ENCODE assay signal across 8 mouse cellular contexts in genomic region chr11:109192673-109193557, GRCm38 (mm10). TPM values are rescaled to one million over a fixed set of nuclear protein-coding genes. Genes with fewer than 3 reads are reported as not detected.
DNase-seq lines count a peak whose midpoint lies in the region; ATAC-seq and TF ChIP-seq lines count a peak whose summit lies in the region.

No protein-coding gene starts in this region.

- H3K9me3 ChIP-seq in forebrain, embryonic 16.5 days (ENCODE audit: control insufficient read depth, low read length): no peaks in the 10 kb centered on the region
- H3K9me3 ChIP-seq in hindbrain, embryonic 14.5 days (ENCODE audit: control insufficient read depth, low read length): no peaks in the 10 kb centered on the region

- H3K4me3 ChIP-seq in cerebellum, adult 2 months (replicated peaks; ENCODE audit: insufficient read depth, low read depth, low read length): no peak overlapping the region
- H3K4me3 ChIP-seq in forebrain, embryonic 16.5 days (replicated peaks; ENCODE audit: low read length): no peak overlapping the region
- no peak overlapping the region for H3K4me3 ChIP-seq in hindbrain, embryonic 14.5 days (replicated peaks; ENCODE audit: low read length)

- peak; percentile 79 for TF ChIP-seq CTCF in Patski (IDR thresholded peaks at IDR 0.05)
- peak; percentile 93 for TF ChIP-seq CTCF in cerebellum, adult 2 months (IDR thresholded peaks at IDR 0.05; ENCODE audit: borderline replicate concordance, insufficient read depth, low read depth, low read length)

- no peaks in the 10 kb centered on the region for H3K36me3 ChIP-seq in forebrain, embryonic 16.5 days (ENCODE audit: control insufficient read depth, insufficient read depth)
- H3K36me3 ChIP-seq in hindbrain, embryonic 14.5 days (replicated peaks; ENCODE audit: control insufficient read depth, insufficient read depth): no peaks in the 10 kb centered on the region

- no peak overlapping the region for H3K9ac ChIP-seq in forebrain, embryonic 16.5 days (replicated peaks; ENCODE audit: low read depth, low read length)
- H3K9ac ChIP-seq in hindbrain, embryonic 14.5 days: no peak overlapping the region

- H3K27me3 ChIP-seq in Patski: peaks cover 21% of the 10 kb centered on the region
- no peaks in the 10 kb centered on the region for H3K27me3 ChIP-seq in cerebellum, adult 2 months (ENCODE audit: control insufficient read depth, insufficient read depth, low read length)
- H3K27me3 ChIP-seq in forebrain, embryonic 16.5 days (replicated peaks; ENCODE audit: control insufficient read depth, insufficient read depth, low read length): no peaks in the 10 kb centered on the region
- no peaks in the 10 kb centered on the region for H3K27me3 ChIP-seq in hindbrain, embryonic 14.5 days (ENCODE audit: control insufficient read depth, insufficient read depth, low read length)

- H3K27ac ChIP-seq in cerebellum, adult 2 months (ENCODE audit: insufficient read depth, low read length): no peak overlapping the region
- H3K27ac ChIP-seq in forebrain, embryonic 16.5 days (ENCODE audit: low read length): no peak overlapping the region
- H3K27ac ChIP-seq in hindbrain, embryonic 14.5 days: no peak overlapping the region

- in situ Hi-C loops in Patski (cut with MboI; ENCODE audit: low pct_unique_long_range_greater_than_20kb): no loop called here

- DNase-seq in Patski (ENCODE audit: low read depth, low spot score): peak; percentile 13
- DNase-seq in cerebellum, adult 2 months: peak; percentile 59 to 78
- peak; percentile 85 for DNase-seq in hindbrain, embryonic 14.5 days (ENCODE audit: low spot score)
- DNase-seq in layer of hippocampus, postnatal 25 days (ENCODE audit: extremely low spot score in 1 of 2, low spot score in 1 of 2): peak; percentile 58 to 84
- peak; percentile 86 for DNase-seq in lung, postnatal 36 days
- peak; percentile 78 for DNase-seq in right cerebral cortex, postnatal 14 days
- DNase-seq in urinary bladder, postnatal 25 days (ENCODE audit: low spot score): peak; percentile 59

- no peak overlapping the region for H3K4me2 ChIP-seq in forebrain, embryonic 16.5 days (ENCODE audit: low read length)
- no peak overlapping the region for H3K4me2 ChIP-seq in hindbrain, embryonic 14.5 days (replicated peaks)

- 29% methylated on average over 15 of the region's 15 CpGs for WGBS in cerebellum, adult 2 months
- WGBS in forebrain, embryonic 16.5 days: 48% methylated on average over 15 of the region's 15 CpGs
- 30% methylated on average over 15 of the region's 15 CpGs for WGBS in hindbrain, embryonic 14.5 days

- no peaks in the 10 kb centered on the region; the same call in 1 of the 2 replicates for H3K4me1 ChIP-seq in cerebellum, adult 2 months (ENCODE audit: control insufficient read depth, insufficient read depth, low read length)
- no peaks in the 10 kb centered on the region for H3K4me1 ChIP-seq in forebrain, embryonic 16.5 days (replicated peaks; ENCODE audit: control insufficient read depth, insufficient read depth, low read length)
- H3K4me1 ChIP-seq in hindbrain, embryonic 14.5 days (replicated peaks; ENCODE audit: control insufficient read depth, insufficient read depth, low read length): no peaks in the 10 kb centered on the region

- POLR2A ChIA-PET in Patski (lab: Charles Lee): no interaction called here

- no peak for TF ChIP-seq POLR2A in cerebellum, adult 2 months (IDR thresholded peaks at IDR 0.05; ENCODE audit: borderline replicate concordance, insufficient read depth, low read length)

- ATAC-seq in Patski: peak; percentile 84
- ATAC-seq in forebrain, embryonic 16.5 days: peak; percentile 63
- peak; percentile 59; the same call in 1 of the 2 replicates for ATAC-seq in hindbrain, embryonic 14.5 days (ENCODE audit: low FRiP score)

- CTCF ChIA-PET in Patski (lab: Charles Lee): interaction anchor here (0.9 to 1.8 kb wide), 2 partner anchors 743 to 745 kb away, joined by 3 to 19 read pairs; no protein-coding TSS in a partner anchor

RNA-seq across cellular contexts. Expression of gene E030025P04Rik, which starts 48.7 kb away (rescaled TPM):
- not detected for polyA plus RNA-seq in Patski (2021)
- not detected in 2 replicates for polyA plus RNA-seq in cerebellum, adult 2 months (2012; rRNA removed)
- polyA plus RNA-seq in forebrain, embryonic 16.5 days (2015; fragmentation: Nextera tagmentation; extraction: Ambion mirVana): not detected in 2 replicates
- polyA plus RNA-seq in hindbrain, embryonic 14.5 days (2014; fragmentation: Nextera tagmentation; extraction: Ambion mirVana): not detected in 2 replicates
- total RNA-seq in layer of hippocampus, postnatal 25 days (2021): not detected

Comparison
In these comparisons a context has a peak if more than half of its experiments do, and no peak if none do; other contexts are left out.
1. DNase-seq: peak in every context shown above with its lines; median percentile 86 in lung, postnatal 36 days; 85 in hindbrain, embryonic 14.5 days; 78 in right cerebral cortex, postnatal 14 days; 71 in layer of hippocampus, postnatal 25 days; 68 in cerebellum, adult 2 months; 59 in urinary bladder, postnatal 25 days; 13 in Patski.